Mouse (Mus musculus) embryonic facial prominence, embryonic 12.5 days (tissue): ENCODE measurements around the gene Ptpre. TPM values are rescaled to one million over a fixed set of nuclear protein-coding genes. Genes with fewer than 3 reads are reported as not detected.

Experiments
- ATAC-seq: fragments of 200-750 bp; cut with Nextera tagmentation; 2 replicates; pipeline ENCODE4 v1.8.0; 2017; ENCODE audit not compliant: insufficient number of reproducible peaks, insufficient read depth, low FRiP score, low TSS enrichment
- H3K27ac ChIP-seq: fragments of 300-500 bp; sonication (generic); 2 replicates; pipeline ENCODE4 v1.5.1; 2016; ENCODE audit warnings: mild to moderate bottlenecking
- H3K27me3 ChIP-seq: fragments of 300-500 bp; sonication (generic); 2 replicates; pipeline ENCODE4 v1.6.1; 2016; ENCODE audit warnings: mild to moderate bottlenecking, moderate library complexity
- H3K36me3 ChIP-seq: fragments of 300-500 bp; sonication (generic); 2 replicates; pipeline ENCODE4 v1.6.1; 2016; ENCODE audit warnings: mild to moderate bottlenecking
- H3K4me1 ChIP-seq: fragments of 300-500 bp; sonication (generic); 2 replicates; pipeline ENCODE4 v1.6.1; 2016
- H3K4me2 ChIP-seq: fragments of 300-500 bp; sonication (generic); replicated peaks from 2 replicates; pipeline ENCODE4 v1.6.1; 2016; ENCODE audit warnings: mild to moderate bottlenecking, moderate library complexity
- H3K4me3 ChIP-seq: fragments of 300-500 bp; sonication (generic); 2 replicates; pipeline ENCODE4 v1.5.1; 2016; ENCODE audit warnings: mild to moderate bottlenecking
- H3K9ac ChIP-seq: fragments of 300-500 bp; sonication (generic); 2 replicates; pipeline ENCODE4 v1.6.1; 2016; ENCODE audit warnings: mild to moderate bottlenecking, moderate library complexity
- H3K9me3 ChIP-seq: fragments of 300-500 bp; sonication (generic); 2 replicates; pipeline ENCODE4 v1.6.1; 2016; ENCODE audit warnings: mild to moderate bottlenecking, moderate library complexity
- WGBS: fragments of 180-500 bp; shearing (Covaris S2); methylation state at CpG from one replicate; pipeline ENCODE4 v1.1.7; 2016; 5-methylcytosine and 5-hydroxymethylcytosine counted together
- polyA plus RNA-seq: library from polyadenylated mRNA; unstranded; fragments of >200 nt; fragmentation: Nextera tagmentation; extraction: Ambion mirVana; gene quantifications from 2 replicates; pipeline ENCODE4 v1.2.1, GENCODE M21; 2016

Ptpre gene
- polyA plus RNA-seq, 1 experiment from 2014 or later, result 2.4 TPM

DNA sequence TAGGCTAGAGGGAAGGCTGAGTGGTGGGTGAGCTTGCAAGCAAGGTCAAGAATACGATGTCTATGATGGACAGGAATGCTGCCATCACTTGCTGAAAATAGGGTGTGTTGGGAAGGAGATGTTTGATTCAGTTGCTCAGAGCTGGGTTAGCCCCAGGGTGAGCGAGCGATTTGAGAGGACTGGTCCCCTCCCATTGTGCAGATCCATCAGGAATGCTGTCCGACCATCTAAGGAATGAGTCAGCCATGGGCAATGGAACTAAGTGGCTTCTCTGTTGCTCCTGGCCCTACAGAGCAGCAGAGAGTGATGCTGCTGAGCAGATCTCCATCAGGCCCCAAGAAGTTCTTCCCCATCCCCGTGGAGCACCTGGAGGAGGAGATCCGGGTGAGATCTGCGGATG, 116.3 kb downstream of the Ptpre start:
- 80% methylated on average over 7 of the region's 7 CpGs for WGBS
- Histone ChIP-seq H3K4me2 (no peak overlapping the region), H3K4me1 (peaks cover 4% of the 10 kb centered on the region; the same call in 1 of the 2 replicates), H3K4me3 (no peak overlapping the region), H3K27me3 (0 out of 2 replicates have a peak, but pooled peaks cover 2% of the 10 kb centered on the region), H3K9ac (no peak overlapping the region), H3K36me3 (no peaks in the 10 kb centered on the region), H3K27ac (no peak overlapping the region), H3K9me3 (no peaks in the 10 kb centered on the region)
- no peak for ATAC-seq

- no peak for ATAC-seq
- no peaks in the 10 kb centered on the region for H3K9me3 ChIP-seq
- H3K27ac ChIP-seq, result no peak overlapping the region
- H3K4me2 ChIP-seq, result no peak overlapping the region
- peaks cover 4% of the 10 kb centered on the region; the same call in 1 of the 2 replicates for H3K4me1 ChIP-seq
- H3K4me3 ChIP-seq, result no peak overlapping the region
- H3K36me3 ChIP-seq, result no peaks in the 10 kb centered on the region
- 0 out of 2 replicates have a peak, but pooled peaks cover 2% of the 10 kb centered on the region for H3K27me3 ChIP-seq
- H3K9ac ChIP-seq, result no peak overlapping the region
- 92% methylated on average over 6 of the region's 6 CpGs for WGBS
These were observed 117.0 kb downstream of the Ptpre start for GRCm38 (mm10) chr7:135654288-135654687.

GRCm38 (mm10) chr7:135655113-135655512, 117.8 kb downstream of the Ptpre start:
- Histone ChIP-seq H3K27me3 (0 out of 2 replicates have a peak, but pooled peaks cover 2% of the 10 kb centered on the region), H3K4me3 (no peak overlapping the region), H3K27ac (no peak overlapping the region), H3K9ac (no peak overlapping the region), H3K36me3 (no peaks in the 10 kb centered on the region), H3K4me1 (peaks cover 4% of the 10 kb centered on the region; the same call in 1 of the 2 replicates), H3K9me3 (no peaks in the 10 kb centered on the region), H3K4me2 (no peak overlapping the region)
- WGBS, result 77% methylated on average over 4 of the region's 4 CpGs
- ATAC-seq, result no peak

DNA sequence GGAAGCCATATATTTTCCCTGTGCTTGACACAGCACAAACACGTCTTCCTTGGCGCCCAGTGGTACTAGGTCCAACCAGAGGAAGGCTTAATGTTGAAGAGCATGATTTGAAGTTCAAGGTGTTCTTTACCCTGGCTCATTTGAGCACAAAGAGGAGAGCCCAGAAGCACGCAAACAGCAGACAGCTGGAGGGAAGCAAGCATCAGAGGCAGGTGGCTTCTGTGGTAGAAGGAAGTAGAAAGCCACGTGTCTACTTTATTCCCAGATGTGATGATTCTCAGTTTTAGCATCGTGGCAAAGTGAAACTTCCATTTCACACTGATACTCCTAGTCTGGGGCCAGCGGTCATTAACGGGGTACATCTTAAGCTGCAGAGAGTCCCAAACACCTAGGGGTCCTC, 120.9 kb downstream of the Ptpre start:
- Histone ChIP-seq H3K4me1 (no peaks in the 10 kb centered on the region), H3K27me3 (0 out of 2 replicates have a peak, but pooled peaks cover 2% of the 10 kb centered on the region), H3K9me3 (no peaks in the 10 kb centered on the region), H3K36me3 (no peaks in the 10 kb centered on the region), H3K4me2 (no peak overlapping the region), H3K27ac (no peak overlapping the region), H3K4me3 (no peak overlapping the region), H3K9ac (no peak overlapping the region)
- 88% methylated on average over 7 of the region's 7 CpGs for WGBS
- no peak for ATAC-seq

GRCm38 (mm10) chr7:135659314-135659935, 122.1 kb downstream of the Ptpre start:
- no peaks in the 10 kb centered on the region for H3K27me3 ChIP-seq
- H3K9ac ChIP-seq, result no peak overlapping the region
- no peaks in the 10 kb centered on the region for H3K9me3 ChIP-seq
- no peaks in the 10 kb centered on the region for H3K36me3 ChIP-seq
- 89% methylated on average over 5 of the region's 5 CpGs for WGBS
- H3K27ac ChIP-seq, result no peak overlapping the region
- ATAC-seq, result no peak
- H3K4me1 ChIP-seq, result no peaks in the 10 kb centered on the region
- no peak overlapping the region for H3K4me3 ChIP-seq
- no peak overlapping the region for H3K4me2 ChIP-seq

DNA sequence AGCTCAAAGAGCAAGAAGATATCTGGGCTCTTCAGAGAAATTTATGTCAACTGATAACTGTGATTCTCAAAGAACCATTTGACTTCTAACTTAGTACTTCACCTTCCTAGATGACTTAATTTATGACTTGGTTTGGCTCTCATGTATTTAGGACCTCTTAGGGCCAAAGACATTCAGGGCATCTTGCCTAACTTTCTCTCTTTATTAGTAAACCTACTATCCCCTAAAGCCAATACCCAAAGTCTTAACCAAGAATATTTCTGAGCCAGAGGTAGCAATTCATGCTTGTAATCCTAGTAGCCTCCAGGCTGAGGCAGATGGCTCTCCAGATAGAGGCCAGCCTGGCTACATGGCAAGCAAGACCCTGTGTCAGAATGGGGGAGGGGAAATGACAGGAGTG, 123.0 kb downstream of the Ptpre start:
- no peak overlapping the region for H3K27ac ChIP-seq
- no peaks in the 10 kb centered on the region for H3K4me1 ChIP-seq
- no peaks in the 10 kb centered on the region for H3K27me3 ChIP-seq
- no peaks in the 10 kb centered on the region for H3K36me3 ChIP-seq
- H3K9ac ChIP-seq, result no peak overlapping the region
- no peak overlapping the region for H3K4me3 ChIP-seq
- no peaks in the 10 kb centered on the region for H3K9me3 ChIP-seq
- no peak for ATAC-seq
- H3K4me2 ChIP-seq, result no peak overlapping the region

- H3K4me3 ChIP-seq, result no peak overlapping the region
- ATAC-seq, result no peak
- H3K9ac ChIP-seq, result no peak overlapping the region
- H3K4me2 ChIP-seq, result no peak overlapping the region
- H3K36me3 ChIP-seq, result no peaks in the 10 kb centered on the region
- 77% methylated on average over 7 of the region's 7 CpGs for WGBS
- H3K4me1 ChIP-seq, result no peaks in the 10 kb centered on the region
- no peak overlapping the region for H3K27ac ChIP-seq
- H3K27me3 ChIP-seq, result no peaks in the 10 kb centered on the region
- H3K9me3 ChIP-seq, result no peaks in the 10 kb centered on the region
These were observed 126.9 kb downstream of the Ptpre start for GRCm38 (mm10) chr7:135664211-135664610.

GRCm38 (mm10) chr7:135666314-135666713, 129.0 kb downstream of the Ptpre start:
- no peak overlapping the region for H3K4me3 ChIP-seq

GRCm38 (mm10) chr7:135668852-135669739, 131.8 kb downstream of the Ptpre start:
- Histone ChIP-seq H3K9me3 (no peaks in the 10 kb centered on the region), H3K36me3 (no peaks in the 10 kb centered on the region), H3K27me3 (no peaks in the 10 kb centered on the region), H3K4me2 (no peak overlapping the region), H3K4me1 (no peaks in the 10 kb centered on the region), H3K9ac (no peak overlapping the region), H3K27ac (no peak overlapping the region), H3K4me3 (no peak overlapping the region)
- ATAC-seq, result 0 out of 2 replicates have a peak, but pooled peaks have one; percentile 37
- 41% methylated on average over 16 of the region's 16 CpGs for WGBS

More at GRCm38 (mm10) chr7:135666314-135666713, 129.0 kb downstream of the Ptpre start:
- Histone ChIP-seq H3K4me1 (no peaks in the 10 kb centered on the region), H3K27me3 (no peaks in the 10 kb centered on the region), H3K36me3 (no peaks in the 10 kb centered on the region), H3K9me3 (no peaks in the 10 kb centered on the region), H3K4me2 (no peak overlapping the region), H3K9ac (no peak overlapping the region), H3K27ac (no peak overlapping the region)
- WGBS, result 84% methylated on average over 2 of the region's 2 CpGs
- ATAC-seq, result no peak

GRCm38 (mm10) chr7:135673576-135673975, 136.3 kb downstream of the Ptpre start:
- no peaks in the 10 kb centered on the region for H3K27me3 ChIP-seq
- H3K4me3 ChIP-seq, result no peak overlapping the region
- H3K27ac ChIP-seq, result no peak overlapping the region
- H3K4me1 ChIP-seq, result no peaks in the 10 kb centered on the region
- no peak overlapping the region for H3K9ac ChIP-seq
- no peaks in the 10 kb centered on the region for H3K9me3 ChIP-seq
- no peak for ATAC-seq
- no peak overlapping the region for H3K4me2 ChIP-seq
- WGBS, result 70% methylated on average over 3 of the region's 3 CpGs
- no peaks in the 10 kb centered on the region for H3K36me3 ChIP-seq

GRCm38 (mm10) chr7:135676722-135677121, 139.4 kb downstream of the Ptpre start:
- Histone ChIP-seq H3K36me3 (no peaks in the 10 kb centered on the region), H3K9ac (no peak overlapping the region), H3K4me2 (no peak overlapping the region), H3K27ac (no peak overlapping the region), H3K9me3 (no peaks in the 10 kb centered on the region), H3K27me3 (no peaks in the 10 kb centered on the region), H3K4me1 (peaks cover 6% of the 10 kb centered on the region; the same call in 1 of the 2 replicates), H3K4me3 (no peak overlapping the region)
- ATAC-seq, result no peak
- 87% methylated on average over 8 of the region's 8 CpGs for WGBS

DNA sequence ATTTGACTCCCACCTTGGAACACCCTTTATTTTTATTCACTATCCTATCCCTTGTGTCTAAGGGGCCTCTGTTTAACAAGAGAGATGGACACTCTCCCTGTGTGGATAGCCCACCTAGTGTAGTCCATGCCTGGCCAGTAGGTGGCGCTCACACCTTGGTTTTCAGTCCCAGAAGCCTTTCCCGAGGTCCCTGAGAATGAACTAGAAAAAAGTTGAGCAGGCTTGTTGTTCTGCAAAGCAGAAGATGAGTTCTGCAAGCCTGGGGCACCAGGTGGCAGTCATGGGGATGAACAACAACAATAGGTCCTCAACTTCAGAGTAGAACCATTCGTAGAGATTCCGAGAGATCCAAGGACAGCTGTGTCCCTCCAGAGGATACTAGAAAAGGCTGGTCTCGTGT, 143.1 kb downstream of the Ptpre start:
- Histone ChIP-seq H3K27me3 (no peaks in the 10 kb centered on the region), H3K4me3 (no peak overlapping the region), H3K9ac (no peak overlapping the region), H3K9me3 (no peaks in the 10 kb centered on the region), H3K27ac (no peak overlapping the region), H3K36me3 (peaks cover 6% of the 10 kb centered on the region; the same call in 1 of the 2 replicates), H3K4me1 (peaks cover 8% of the 10 kb centered on the region; the same call in 1 of the 2 replicates), H3K4me2 (no peak overlapping the region)
- ATAC-seq, result no peak
- WGBS, result 74% methylated on average over 5 of the region's 5 CpGs
